Mouse (Mus musculus) liver, adult 2 months (tissue): ENCODE data around the gene Palld. TPM values are rescaled to one million over a fixed set of nuclear protein-coding genes. Genes with fewer than 3 reads are reported as not detected.
A peak's percentile ranks its signal among the peaks of the same experiment; 100 is the strongest.

Experiments used
- DNase-seq: peaks from one replicate; pipeline ENCODE4 v3.0.0-alpha.2; 2011; ENCODE audit warnings: low read depth, low spot score; ENCODE audit errors: extremely low read depth
- H3K27ac ChIP-seq: fragments of 200-500 bp; replicated peaks from 2 replicates; pipeline ENCODE4 v1.5.1; 2012; ENCODE audit warnings: low read depth, mild to moderate bottlenecking, control low read depth, inconsistent platforms, low read length; ENCODE audit not compliant: insufficient read depth
- H3K27me3 ChIP-seq: fragments of 200-500 bp; 2 replicates; pipeline ENCODE4 v1.6.1; 2012; ENCODE audit warnings: mild to moderate bottlenecking, moderate library complexity, low read length, inconsistent platforms; ENCODE audit not compliant: control insufficient read depth, insufficient read depth
- H3K36me3 ChIP-seq: fragments of 200-500 bp; 2 replicates; pipeline ENCODE4 v1.6.1; 2012; ENCODE audit warnings: low read length, inconsistent platforms; ENCODE audit not compliant: control insufficient read depth, insufficient read depth
- H3K4me1 ChIP-seq: fragments of 200-500 bp; 2 replicates; pipeline ENCODE4 v1.6.1; 2011; ENCODE audit warnings: low read length; ENCODE audit not compliant: control insufficient read depth, insufficient read depth
- H3K4me3 ChIP-seq: fragments of 200-500 bp; 2 replicates; pipeline ENCODE4 v1.5.1; 2011; ENCODE audit warnings: low read depth, mild to moderate bottlenecking, control low read depth, low read length, moderate library complexity; ENCODE audit not compliant: insufficient read depth
- H3K79me2 ChIP-seq: fragments of 200-500 bp; 2 replicates; pipeline ENCODE4 v1.6.1; 2012; ENCODE audit warnings: inconsistent platforms, mild to moderate bottlenecking, low read length, moderate library complexity; ENCODE audit not compliant: control insufficient read depth, insufficient read depth
- H3K9ac ChIP-seq: fragments of 200-500 bp; 2 replicates; pipeline ENCODE4 v1.6.1; 2012; ENCODE audit warnings: low read depth, mild to moderate bottlenecking, control low read depth, inconsistent platforms, low read length
- CTCF ChIP-seq: fragments of 200-500 bp; IDR thresholded peaks from 2 replicates; pipeline ENCODE4 v1.5.1; 2011; ENCODE audit warnings: low read depth, low read length, control low read depth
- POLR2A ChIP-seq: fragments of 200-500 bp; IDR thresholded peaks from 2 replicates; pipeline ENCODE4 v1.6.1; 2011; ENCODE audit warnings: low read length, control low read depth; ENCODE audit not compliant: insufficient read depth; ENCODE audit errors: extremely low read depth
- WGBS: fragments of 180-500 bp; shearing (Covaris S2); methylation state at CpG from one replicate; pipeline ENCODE4 v1.1.7; 2018; 5-methylcytosine and 5-hydroxymethylcytosine counted together
- polyA plus RNA-seq: library from polyadenylated mRNA; depleted of rRNA; stranded (reverse); fragments of >200 nt; gene quantifications from 2 replicates; pipeline ENCODE4 v1.2.3, GENCODE M21; 2012
- total RNA-seq: library from RNA; depleted of rRNA; stranded (reverse); fragments of >200 nt; gene quantifications from 2 replicates; pipeline ENCODE4 v1.2.3, GENCODE M21; 2014

Gene Palld
- total and polyA plus RNA-seq, 2 experiments = 10.1 to 17.8 TPM

GRCm38 (mm10) chr8:61585746-61586145 is 316.7 kb downstream of the Palld start:
- no peak overlapping the region for H3K4me3 ChIP-seq
- H3K9ac ChIP-seq = no peak overlapping the region
- peak; percentile 63 for DNase-seq
- H3K4me1 ChIP-seq = peaks cover 29% of the 10 kb centered on the region
- WGBS = 30% methylated on average over 3 of the region's 3 CpGs
- H3K79me2 ChIP-seq = peaks cover 35% of the 10 kb centered on the region; the same call in 1 of the 2 replicates
- peak overlapping the region; percentile 20 for H3K27ac ChIP-seq
- H3K36me3 ChIP-seq = peaks cover 6% of the 10 kb centered on the region
- no peaks in the 10 kb centered on the region for H3K27me3 ChIP-seq
- no peak for TF ChIP-seq POLR2A
- TF ChIP-seq CTCF = no peak

GRCm38 (mm10) chr8:61584714-61585383 is 317.6 kb downstream of the Palld start:
- peak overlapping the region; percentile 68 for H3K27ac ChIP-seq
- DNase-seq = peak; percentile 55
- WGBS = 60% methylated on average over 5 of the region's 5 CpGs

GRCm38 (mm10) chr8:61582547-61582946 is 319.9 kb downstream of the Palld start:
- DNase-seq = peak; percentile 6
- Histone ChIP-seq H3K9ac (no peak overlapping the region), H3K4me3 (no peak overlapping the region), H3K27ac (no peak overlapping the region), H3K36me3 (peaks cover 16% of the 10 kb centered on the region), H3K4me1 (peaks cover 26% of the 10 kb centered on the region), H3K79me2 (peaks cover 48% of the 10 kb centered on the region; the same call in 1 of the 2 replicates), H3K27me3 (no peaks in the 10 kb centered on the region)
- TF ChIP-seq POLR2A (no peak), CTCF (no peak)
- WGBS = 81% methylated on average over 8 of the region's 8 CpGs

More at GRCm38 (mm10) chr8:61584714-61585383, 317.6 kb downstream of the Palld start:
- Histone ChIP-seq H3K9ac (no peak overlapping the region), H3K4me3 (no peak overlapping the region), H3K36me3 (peaks cover 8% of the 10 kb centered on the region), H3K79me2 (peaks cover 41% of the 10 kb centered on the region; the same call in 1 of the 2 replicates), H3K4me1 (peaks cover 31% of the 10 kb centered on the region), H3K27me3 (no peaks in the 10 kb centered on the region)
- TF ChIP-seq POLR2A = no peak
- no peak for TF ChIP-seq CTCF

GRCm38 (mm10) chr8:61581259-61581658 is 321.2 kb downstream of the Palld start:
- Histone ChIP-seq H3K4me3 (no peak overlapping the region), H3K27ac (no peak overlapping the region)

GRCm38 (mm10) chr8:61579831-61580230 is 322.7 kb downstream of the Palld start:
- TF ChIP-seq POLR2A (no peak), CTCF (no peak)
- H3K27me3 ChIP-seq = no peaks in the 10 kb centered on the region
- H3K4me3 ChIP-seq = no peak overlapping the region
- no peak overlapping the region for H3K27ac ChIP-seq
- peaks cover 43% of the 10 kb centered on the region; the same call in 1 of the 2 replicates for H3K79me2 ChIP-seq
- H3K36me3 ChIP-seq = peaks cover 16% of the 10 kb centered on the region
- DNase-seq = peak; percentile 33
- H3K9ac ChIP-seq = no peak overlapping the region
- WGBS = 80% methylated on average over 4 of the region's 4 CpGs
- peaks cover 22% of the 10 kb centered on the region for H3K4me1 ChIP-seq

More at GRCm38 (mm10) chr8:61581259-61581658, 321.2 kb downstream of the Palld start:
- Histone ChIP-seq H3K27me3 (no peaks in the 10 kb centered on the region), H3K36me3 (peaks cover 16% of the 10 kb centered on the region), H3K9ac (no peak overlapping the region), H3K4me1 (peaks cover 21% of the 10 kb centered on the region), H3K79me2 (peaks cover 48% of the 10 kb centered on the region; the same call in 1 of the 2 replicates)
- no peak for TF ChIP-seq CTCF
- no peak for TF ChIP-seq POLR2A
- WGBS = 87% methylated on average over 5 of the region's 5 CpGs
- DNase-seq = no peak

- TF ChIP-seq POLR2A (no peak), CTCF (no peak)
- WGBS = 93% methylated on average over 6 of the region's 6 CpGs
- peak; percentile 10 for DNase-seq
- Histone ChIP-seq H3K9ac (no peak overlapping the region), H3K4me1 (peaks cover 25% of the 10 kb centered on the region), H3K27me3 (no peaks in the 10 kb centered on the region), H3K79me2 (peaks cover 34% of the 10 kb centered on the region; the same call in 1 of the 2 replicates), H3K4me3 (no peak overlapping the region), H3K27ac (no peak overlapping the region), H3K36me3 (peaks cover 16% of the 10 kb centered on the region)
Measured at GRCm38 (mm10) chr8:61578754-61579153, 323.7 kb downstream of the Palld start.
